Mouse (Mus musculus) CD4-positive, CD25-positive, alpha-beta regulatory T cell, adult 2 months (primary cell): Measurements from ENCODE around the gene F11r.
"Not testable (repeated sequence)": the region's sequence is repeated elsewhere in the genome, so short reads cannot be mapped to it uniquely, and the experiment has no call there.

Experiments used
- DNase-seq: peaks from one replicate; pipeline ENCODE4 v3.0.0-alpha.2; 2012; ENCODE audit warnings: low read depth, low spot score

F11r gene

GRCm38 (mm10) chr1:171470896-171471295, 33.6 kb downstream of the F11r start:
- DNase-seq = no peak

GRCm38 (mm10) chr1:171471452-171471851, 34.1 kb downstream of the F11r start:
- DNase-seq = no peak

- DNase-seq = not testable (repeated sequence)
Measured at GRCm38 (mm10) chr1:171471941-171472340, 34.6 kb downstream of the F11r start.

- no peak for DNase-seq
Measured at GRCm38 (mm10) chr1:171473506-171473905, 36.2 kb downstream of the F11r start.

GRCm38 (mm10) chr1:171473920-171474640, 36.7 kb downstream of the F11r start:
- no peak for DNase-seq

- no peak for DNase-seq
Measured at GRCm38 (mm10) chr1:171477123-171477522, 39.8 kb downstream of the F11r start.

- DNase-seq = peak; percentile 58
Measured at GRCm38 (mm10) chr1:171477758-171478545, 40.6 kb downstream of the F11r start.

- DNase-seq = peak; percentile 76
Measured at GRCm38 (mm10) chr1:171478968-171479367, 41.6 kb downstream of the F11r start.

GRCm38 (mm10) chr1:171494241-171494640, 56.9 kb downstream of the F11r start:
- DNase-seq = no peak

GRCm38 (mm10) chr1:171495371-171495770, 58.0 kb downstream of the F11r start:
- no peak for DNase-seq

- DNase-seq = no peak
Measured at GRCm38 (mm10) chr1:171499856-171500255, 62.5 kb downstream of the F11r start.

- no peak for DNase-seq
Measured at GRCm38 (mm10) chr1:171501016-171501610, 63.8 kb downstream of the F11r start.

GRCm38 (mm10) chr1:171501636-171502080, 64.3 kb downstream of the F11r start:
- peak; percentile 67 for DNase-seq

GRCm38 (mm10) chr1:171502388-171503249, 65.3 kb downstream of the F11r start:
- DNase-seq = peak; percentile 90

GRCm38 (mm10) chr1:171503250-171503591, 65.9 kb downstream of the F11r start, which contains the start of gene Alyref2:
Gene Alyref2 (plus strand): TSS chr1:171503478.
- peak; percentile 97 for DNase-seq

GRCm38 (mm10) chr1:171503592-171504291, 66.4 kb downstream of the F11r start:
- peak; percentile 79 for DNase-seq

GRCm38 (mm10) chr1:171504586-171504985, 67.3 kb downstream of the F11r start:
- DNase-seq = peak; percentile 23

GRCm38 (mm10) chr1:171513234-171513633, 75.9 kb downstream of the F11r start:
- DNase-seq = peak; percentile 33

- no peak for DNase-seq
Measured at GRCm38 (mm10) chr1:171513760-171514159, 76.4 kb downstream of the F11r start.
